In genomic region chr5:124629641-124630040, GRCm38 (mm10) we compare ENCODE assay signal across 8 mouse cellular contexts. TPM values are rescaled to one million over a fixed set of nuclear protein-coding genes. Genes with fewer than 3 reads are reported as not detected.
DNase-seq lines count a peak whose midpoint lies in the region; ATAC-seq lines count a peak whose summit lies in the region.

No protein-coding gene starts in this region.

- peak overlapping the region; percentile 97 for H3K4me3 ChIP-seq in heart, embryonic 13.5 days
- H3K4me3 ChIP-seq in hindbrain, embryonic 15.5 days = peak overlapping the region; percentile 90
- peak overlapping the region; percentile 85 for H3K4me3 ChIP-seq in liver, embryonic 13.5 days (replicated peaks)

- peak overlapping the region; percentile 95 for H3K9ac ChIP-seq in heart, embryonic 13.5 days
- H3K9ac ChIP-seq in hindbrain, embryonic 15.5 days = peak overlapping the region; percentile 90
- H3K9ac ChIP-seq in liver, embryonic 13.5 days = peak overlapping the region; percentile 86

- peaks cover 18% of the 10 kb centered on the region for H3K4me1 ChIP-seq in heart, embryonic 13.5 days
- H3K4me1 ChIP-seq in hindbrain, embryonic 15.5 days (replicated peaks) = peaks cover 21% of the 10 kb centered on the region
- H3K4me1 ChIP-seq in liver, embryonic 13.5 days (replicated peaks) = peaks cover 30% of the 10 kb centered on the region

- peak overlapping the region; percentile 94 for H3K4me2 ChIP-seq in heart, embryonic 13.5 days
- peak overlapping the region; percentile 90 for H3K4me2 ChIP-seq in hindbrain, embryonic 15.5 days
- peak overlapping the region; percentile 92 for H3K4me2 ChIP-seq in liver, embryonic 13.5 days

- WGBS in heart, embryonic 13.5 days = 14% methylated on average over 11 of the region's 11 CpGs
- 31% methylated on average over 11 of the region's 11 CpGs for WGBS in hindbrain, embryonic 15.5 days
- WGBS in liver, embryonic 13.5 days (ENCODE audit: insufficient replicate concordance) = 13% methylated on average over 11 of the region's 11 CpGs

- no peak overlapping the region for H3K27ac ChIP-seq in heart, embryonic 13.5 days (replicated peaks)
- peak overlapping the region; percentile 67 for H3K27ac ChIP-seq in hindbrain, embryonic 15.5 days (replicated peaks)
- peak overlapping the region; percentile 49 for H3K27ac ChIP-seq in liver, embryonic 13.5 days

- no peak for ATAC-seq in heart, embryonic 13.5 days (ENCODE audit: extremely low read depth, insufficient number of reproducible peaks, low FRiP score, low TSS enrichment)
- no peak; the same call in 1 of the 2 replicates for ATAC-seq in hindbrain, embryonic 15.5 days (ENCODE audit: low FRiP score, low read depth)
- ATAC-seq in liver, embryonic 13.5 days (ENCODE audit: low read depth) = no peak

- H3K36me3 ChIP-seq in heart, embryonic 13.5 days = peaks cover 22% of the 10 kb centered on the region
- H3K36me3 ChIP-seq in hindbrain, embryonic 15.5 days = peaks cover 18% of the 10 kb centered on the region
- peaks cover 10% of the 10 kb centered on the region for H3K36me3 ChIP-seq in liver, embryonic 13.5 days
- H3K36me3 ChIP-seq in splenic B cell, adult 2 months (ENCODE audit: control insufficient read depth, insufficient read depth, low read length, poor library complexity, severe bottlenecking) = peaks cover 4% of the 10 kb centered on the region; the same call in 1 of the 2 replicates

- intact Hi-C loops in left cerebral cortex, postnatal 10 days (cut with DNase I) = no loop called here

- H3K9me3 ChIP-seq in heart, embryonic 13.5 days = no peaks in the 10 kb centered on the region
- no peaks in the 10 kb centered on the region for H3K9me3 ChIP-seq in hindbrain, embryonic 15.5 days
- H3K9me3 ChIP-seq in liver, embryonic 13.5 days (replicated peaks) = no peaks in the 10 kb centered on the region

- DNase-seq in heart, adult 8-10 months (ENCODE audit: low spot score) = no peak
- DNase-seq in T-cell, adult 2 months (ENCODE audit: low spot score) = peak; percentile 15
- DNase-seq in liver, embryonic 13.5 days = no peak
- peak; percentile 12 for DNase-seq in splenic B cell, adult 2 months (ENCODE audit: low read depth, low spot score)
- no peak for DNase-seq in left cerebral cortex, postnatal 10 days (ENCODE audit: extremely low spot score in 1 of 2, low spot score in 2 of 2)
- no peak for DNase-seq in layer of hippocampus, postnatal 10 days (ENCODE audit: low spot score in 2 of 2)

- no peaks in the 10 kb centered on the region for H3K27me3 ChIP-seq in heart, embryonic 13.5 days (replicated peaks)
- no peaks in the 10 kb centered on the region for H3K27me3 ChIP-seq in hindbrain, embryonic 15.5 days
- no peaks in the 10 kb centered on the region for H3K27me3 ChIP-seq in liver, embryonic 13.5 days
- no peaks in the 10 kb centered on the region for H3K27me3 ChIP-seq in splenic B cell, adult 2 months (ENCODE audit: control insufficient read depth, insufficient read depth, low read length, poor library complexity, severe bottlenecking)

RNA-seq across cellular contexts. Expression of gene Atp6v0a2, which starts 1.3 kb away (rescaled TPM):
- 29.5 and 32.6 TPM in 2 replicates for polyA plus RNA-seq in heart, embryonic 13.5 days (2015; fragmentation: Nextera tagmentation; extraction: Ambion mirVana)
- 10 to 100 TPM; 50.0 to 64.5 (median 60.5) TPM for total RNA-seq in heart, adult 8-10 months (2022)
- polyA plus RNA-seq in hindbrain, embryonic 15.5 days (2015; fragmentation: Nextera tagmentation; extraction: Ambion mirVana) = 34.5 and 37.8 TPM in 2 replicates
- 17.9 and 21.8 TPM in 2 replicates for polyA plus RNA-seq in liver, embryonic 13.5 days (2015; fragmentation: Nextera tagmentation; extraction: Ambion mirVana)
- 10 to 100 TPM; 44.5 to 45.2 TPM for total RNA-seq in left cerebral cortex, postnatal 10 days (2021)
- total RNA-seq in layer of hippocampus, postnatal 10 days (2021) = 10 to 100 TPM; 46.7 to 51.6 TPM

RNA-seq across cellular contexts. Expression of gene Gtf2h3, which starts 50.7 kb away (rescaled TPM):
- 27.6 and 32.2 TPM in 2 replicates for polyA plus RNA-seq in heart, embryonic 13.5 days (2015; fragmentation: Nextera tagmentation; extraction: Ambion mirVana)
- total RNA-seq in heart, adult 8-10 months (2022) = 10 to 100 TPM; 17.8 to 21.5 (median 20.1) TPM
- polyA plus RNA-seq in hindbrain, embryonic 15.5 days (2015; fragmentation: Nextera tagmentation; extraction: Ambion mirVana) = 43.8 and 45.3 TPM in 2 replicates
- 30.8 and 37.6 TPM in 2 replicates for polyA plus RNA-seq in liver, embryonic 13.5 days (2015; fragmentation: Nextera tagmentation; extraction: Ambion mirVana)
- 10 to 100 TPM; 28.1 to 28.7 TPM for total RNA-seq in left cerebral cortex, postnatal 10 days (2021)
- total RNA-seq in layer of hippocampus, postnatal 10 days (2021) = 10 to 100 TPM; 29.0 to 31.0 TPM

RNA-seq across cellular contexts. Expression of gene Eif2b1, which starts 50.7 kb away (rescaled TPM):
- 60.8 and 62.0 TPM in 2 replicates for polyA plus RNA-seq in heart, embryonic 13.5 days (2015; fragmentation: Nextera tagmentation; extraction: Ambion mirVana)
- total RNA-seq in heart, adult 8-10 months (2022) = 10 to 100 TPM; 22.3 to 29.9 (median 28.5) TPM
- 60.0 and 63.0 TPM in 2 replicates for polyA plus RNA-seq in hindbrain, embryonic 15.5 days (2015; fragmentation: Nextera tagmentation; extraction: Ambion mirVana)
- 69.8 and 80.8 TPM in 2 replicates for polyA plus RNA-seq in liver, embryonic 13.5 days (2015; fragmentation: Nextera tagmentation; extraction: Ambion mirVana)
- total RNA-seq in left cerebral cortex, postnatal 10 days (2021) = 10 to 100 TPM; 44.3 to 52.2 TPM
- total RNA-seq in layer of hippocampus, postnatal 10 days (2021) = 10 to 100 TPM; 42.4 to 49.1 TPM

Comparison
In these comparisons a context has a peak if more than half of its experiments do, and no peak if none do; other contexts are left out.
1. DNase-seq: peak in T-cell, adult 2 months (single experiment) and splenic B cell, adult 2 months (single experiment); none in heart, adult 8-10 months (single experiment), liver, embryonic 13.5 days (single experiment), left cerebral cortex, postnatal 10 days (0 of 2) and layer of hippocampus, postnatal 10 days (0 of 2).
2. Peak in every context shown above with its lines, with median percentiles within 50 percentile points of each other: H3K4me2 ChIP-seq, H3K4me3 ChIP-seq and H3K9ac ChIP-seq.